Mouse (Mus musculus): ENCODE measurements around the gene Atp2b4.

GRCm38 (mm10) chr1:133742517-133742916 lies 58.3 kb downstream of the Atp2b4 start:
- no peak for TF ChIP-seq EP300 (IDR thresholded peaks at IDR 0.05; ENCODE audit: low read depth)
- no peak for TF ChIP-seq CTCF (IDR thresholded peaks at IDR 0.05; ENCODE audit: low read depth)
